Mouse (Mus musculus) cerebellum, adult 11-12 months (tissue): ENCODE data around the gene Sestd1.

Experiments used
- DNase-seq: peaks from one replicate; pipeline ENCODE4 v3.0.0; 2022

Gene Sestd1

DNA sequence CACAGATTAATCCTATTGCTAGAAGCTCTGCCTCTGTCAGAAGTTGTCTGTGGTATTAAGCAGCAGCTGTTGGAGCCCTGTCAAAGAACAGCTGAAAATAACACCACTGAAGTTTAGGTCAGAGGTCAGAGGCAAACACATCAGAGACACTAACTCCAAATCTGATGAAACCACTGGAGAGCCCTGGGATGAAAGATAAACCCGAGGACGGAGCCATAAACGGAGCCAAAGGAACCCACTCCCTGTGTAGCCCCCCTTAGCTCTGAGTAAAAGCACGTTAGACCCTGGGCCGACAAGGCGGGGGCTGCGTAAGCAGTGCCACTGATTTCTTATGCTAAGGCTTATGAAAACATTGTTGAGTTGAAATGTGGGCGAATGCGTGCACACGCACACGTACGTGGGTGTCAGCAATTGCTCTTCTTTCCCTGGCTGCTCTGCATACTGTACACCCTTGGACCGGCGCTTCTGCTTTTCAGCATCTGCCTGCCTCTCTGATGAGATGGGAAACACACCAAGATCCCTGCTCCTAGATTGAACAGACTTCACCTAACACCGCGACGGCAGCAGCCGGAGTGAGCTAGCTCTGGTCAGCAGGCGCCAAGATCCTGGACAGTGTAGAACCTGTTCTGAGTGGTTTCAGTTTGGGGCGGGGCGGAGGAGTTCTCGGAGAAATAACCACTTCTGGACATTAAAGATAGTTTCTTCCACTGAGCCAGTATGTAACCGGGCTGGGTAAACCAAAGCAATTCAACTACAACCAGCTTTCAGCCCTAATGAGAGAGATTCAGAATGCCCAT lies 108.8 kb downstream of the Sestd1 start:
- no peak for DNase-seq

- DNase-seq = no peak
These were observed 109.7 kb downstream of the Sestd1 start, which contains the start of gene Ccdc141 for GRCm38 (mm10) chr2:77170633-77171105. Gene Ccdc141 (minus strand): TSS chr2:77170636.

DNA sequence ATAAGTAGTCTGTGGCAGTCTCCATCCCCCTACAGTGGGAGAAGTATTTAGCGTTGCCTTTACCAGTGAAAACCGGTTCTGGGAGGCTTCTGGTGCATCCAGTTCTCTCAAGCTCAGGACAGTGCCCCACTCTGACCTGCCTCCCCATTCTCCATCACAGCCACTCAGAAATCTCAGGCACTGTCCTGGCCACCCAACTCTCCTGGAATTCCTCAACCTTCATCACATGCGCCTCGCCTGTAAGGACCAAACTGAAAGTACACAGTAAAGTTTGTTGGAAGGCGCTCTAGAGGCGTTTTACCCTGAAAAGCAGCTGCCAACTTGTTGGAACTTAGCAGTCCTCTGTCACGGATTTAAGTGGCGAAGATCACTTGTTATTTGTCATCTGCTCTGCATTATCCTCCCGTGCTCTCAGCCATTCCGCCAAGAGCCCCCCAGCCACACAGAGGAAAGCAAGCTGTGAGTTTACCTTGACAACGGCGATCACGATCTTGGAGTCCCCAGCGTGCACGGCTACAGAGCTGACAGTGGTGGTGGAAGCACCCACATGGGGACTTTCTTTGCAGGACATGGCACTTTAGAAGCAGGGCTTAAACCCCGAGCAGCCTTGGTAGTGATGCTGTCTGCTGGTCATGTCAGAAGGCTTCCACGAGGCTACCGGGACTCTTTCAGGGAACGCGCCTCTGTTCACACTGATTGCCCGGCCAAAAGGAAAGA lies 110.3 kb downstream of the Sestd1 start:
- no peak for DNase-seq

GRCm38 (mm10) chr2:77169218-77169617 lies 111.2 kb downstream of the Sestd1 start:
- DNase-seq = no peak

DNA sequence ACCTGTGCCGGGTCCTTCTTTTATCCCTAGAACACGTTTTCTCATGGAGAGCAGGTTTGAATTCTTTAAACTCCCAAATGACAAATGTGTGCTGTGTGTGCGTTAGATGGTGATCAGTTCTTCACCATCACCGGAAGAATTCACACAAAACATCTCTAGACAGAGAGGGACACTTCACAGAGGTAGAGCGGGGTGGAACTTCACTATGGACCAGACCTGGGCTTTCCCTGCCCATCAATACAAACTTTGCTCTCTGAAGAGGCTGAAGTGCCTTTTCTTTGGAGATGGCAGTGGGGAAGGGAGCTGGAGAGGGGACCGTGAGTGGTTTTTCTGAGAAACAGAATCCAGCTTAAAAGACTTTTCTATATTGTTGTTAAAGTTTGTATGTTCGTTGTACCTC lies 111.6 kb downstream of the Sestd1 start:
- DNase-seq = no peak

DNA sequence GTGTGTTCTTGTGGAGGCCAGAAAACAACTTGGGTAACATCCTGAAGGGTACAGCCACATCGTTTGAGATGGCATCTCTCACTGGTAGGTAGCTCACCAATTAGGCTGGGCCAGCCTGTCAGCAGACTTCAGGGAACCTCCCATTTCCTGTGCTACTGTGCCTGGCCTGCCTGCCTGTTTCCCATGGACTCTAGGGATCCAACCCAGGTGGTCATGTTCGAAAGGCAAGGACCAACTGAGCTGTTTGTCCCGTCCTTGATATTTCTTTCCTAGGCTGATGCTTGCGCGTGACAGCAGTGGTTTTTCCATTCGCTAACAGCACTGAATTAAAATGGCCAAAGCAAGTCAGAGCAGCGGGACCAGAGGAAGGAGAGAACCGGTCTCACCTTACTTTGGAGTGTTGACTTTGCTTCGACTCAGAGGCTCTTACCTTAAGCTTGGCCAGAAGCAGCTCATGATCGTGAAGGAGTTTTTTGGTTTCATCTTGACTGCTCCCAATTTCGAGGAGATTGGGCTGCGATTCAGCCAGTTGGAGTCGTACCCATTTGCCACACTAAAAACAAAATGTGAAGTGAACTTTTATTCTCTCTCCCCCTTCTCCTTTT lies 112.2 kb downstream of the Sestd1 start:
- DNase-seq = no peak

DNA sequence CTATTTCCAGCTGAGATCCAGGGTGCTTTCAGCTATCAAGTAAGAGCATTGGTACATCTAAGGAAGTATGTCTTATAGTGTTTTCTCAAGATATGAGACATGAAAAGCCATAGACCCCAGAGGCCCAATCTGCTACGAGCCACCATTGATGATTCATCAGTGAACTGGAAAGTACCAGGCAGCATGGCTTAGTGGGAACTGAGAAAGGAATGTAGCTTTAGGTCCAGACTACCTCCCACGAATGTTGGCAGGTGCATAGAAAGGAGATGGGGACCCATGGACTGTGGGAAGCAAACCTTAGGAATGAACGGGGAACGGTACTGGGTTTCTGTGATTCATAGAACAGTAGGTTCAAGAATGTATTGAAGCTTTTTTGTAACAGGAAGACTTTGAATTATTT lies 114.0 kb downstream of the Sestd1 start:
- no peak for DNase-seq

DNA sequence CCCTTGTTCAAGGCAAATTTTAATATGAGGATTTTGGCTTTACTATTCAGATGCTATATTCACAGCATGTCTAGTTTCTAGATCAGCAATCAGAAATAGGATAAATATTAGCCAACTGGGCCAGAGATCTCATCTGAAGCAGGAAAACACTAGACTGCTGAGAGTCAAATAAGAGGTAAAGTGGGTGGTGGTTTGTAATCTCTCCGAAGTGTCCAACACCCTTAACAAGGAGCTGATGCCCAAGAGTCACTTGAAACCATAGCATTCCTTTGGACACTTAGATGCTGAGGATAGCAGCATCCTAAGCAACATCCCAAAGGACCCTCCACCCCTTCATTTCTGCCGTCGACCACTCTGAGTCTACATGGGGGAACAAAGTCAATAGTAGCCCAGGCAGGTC lies 115.7 kb downstream of the Sestd1 start:
- DNase-seq = no peak

DNA sequence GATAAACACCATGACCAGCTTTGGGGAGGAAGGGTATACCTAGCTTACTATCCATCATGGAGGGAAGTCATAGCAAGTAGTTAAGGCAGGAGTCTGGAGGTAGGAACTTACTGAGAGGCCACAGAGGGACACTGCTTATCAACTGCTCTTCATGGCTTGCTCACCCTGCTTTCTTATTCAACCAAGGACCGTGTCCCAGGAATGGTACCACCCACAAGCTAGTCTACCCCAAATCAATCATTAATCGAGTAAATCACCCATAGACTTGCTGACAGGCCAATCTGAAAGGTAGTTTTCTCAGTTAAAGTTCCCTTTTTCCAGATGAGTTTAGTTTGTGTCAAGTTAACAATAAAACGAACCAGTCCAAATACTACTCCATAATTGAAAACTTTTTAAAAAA lies 117.0 kb downstream of the Sestd1 start:
- no peak for DNase-seq

GRCm38 (mm10) chr2:77162135-77162534 lies 118.3 kb downstream of the Sestd1 start:
- DNase-seq = no peak

DNA sequence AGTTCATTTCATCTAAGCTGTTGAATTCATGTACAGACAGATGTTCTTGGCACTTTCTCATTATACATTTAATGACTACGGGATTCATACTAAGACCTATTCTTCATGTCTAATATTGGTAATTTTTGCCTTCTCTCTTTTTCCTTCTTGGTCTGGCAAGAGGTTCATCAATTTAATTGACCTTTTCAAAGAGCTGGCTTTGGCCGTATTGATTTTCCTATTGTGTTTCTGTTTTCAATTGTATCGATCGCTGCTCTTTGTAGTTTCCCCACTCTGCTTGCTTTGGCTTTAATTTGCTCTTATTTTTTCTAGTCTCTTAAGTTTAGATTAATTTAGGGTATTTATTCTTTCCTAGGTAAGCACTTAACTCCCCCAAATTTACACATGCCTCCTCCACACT lies 122.8 kb downstream of the Sestd1 start:
- DNase-seq = no peak

DNA sequence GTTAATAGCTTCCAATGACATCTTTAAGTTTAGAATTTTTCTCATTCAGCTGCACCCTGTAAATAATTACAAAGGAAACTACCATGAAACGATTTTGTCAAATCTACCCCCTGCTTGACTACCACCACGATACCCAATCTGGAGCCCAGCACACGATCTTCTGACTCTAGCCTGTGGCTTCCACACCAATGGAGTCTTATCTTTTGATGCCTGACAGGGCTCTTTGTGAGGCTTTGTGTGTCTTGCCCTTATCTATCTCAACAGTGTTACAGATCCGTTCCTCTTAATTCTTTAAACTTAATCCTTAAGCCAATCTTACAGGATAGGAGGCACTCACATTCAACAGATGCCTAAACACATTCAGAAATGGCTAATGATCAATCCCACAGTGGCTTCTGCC lies 126.3 kb downstream of the Sestd1 start:
- no peak for DNase-seq

DNA sequence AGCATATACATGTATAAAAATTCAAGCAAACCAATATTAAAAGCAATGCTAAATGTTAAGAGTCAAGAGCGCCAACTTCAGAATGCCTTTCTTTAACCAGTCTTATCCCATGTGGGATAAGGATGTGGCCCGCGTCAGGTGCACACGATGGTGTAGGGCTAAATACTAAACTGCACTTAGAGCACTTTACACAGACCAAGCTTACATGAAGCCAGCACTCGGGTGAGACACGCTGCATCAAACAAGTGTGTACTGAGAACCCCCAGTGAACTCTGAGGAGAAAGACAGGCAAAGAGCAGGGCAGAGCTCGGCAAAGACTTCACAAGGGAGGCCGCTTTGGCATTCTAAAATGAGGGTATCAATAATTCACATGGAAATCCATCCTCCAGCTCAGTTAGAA lies 129.1 kb downstream of the Sestd1 start:
- no peak for DNase-seq

- no peak for DNase-seq
These were observed 130.8 kb downstream of the Sestd1 start for GRCm38 (mm10) chr2:77149576-77149975.

DNA sequence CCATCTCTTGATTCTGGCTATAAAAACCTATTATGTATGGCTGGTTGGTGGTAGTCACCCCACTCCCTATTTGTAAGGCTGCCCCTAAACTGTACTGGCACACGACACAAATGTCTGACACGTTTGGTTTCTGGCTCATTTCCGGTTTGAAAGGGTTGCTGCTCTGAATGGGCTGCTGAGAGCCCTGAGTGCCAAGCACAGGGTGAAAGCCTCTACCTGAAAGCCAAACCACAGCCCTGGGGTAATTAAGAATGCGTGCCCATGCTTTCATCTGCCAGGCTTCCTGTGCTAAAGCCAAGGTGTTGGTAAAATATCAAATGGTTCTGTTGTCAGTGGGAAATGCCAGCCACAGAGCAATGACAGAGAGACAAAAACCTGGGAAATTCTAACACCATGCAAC lies 132.2 kb downstream of the Sestd1 start:
- DNase-seq = no peak

DNA sequence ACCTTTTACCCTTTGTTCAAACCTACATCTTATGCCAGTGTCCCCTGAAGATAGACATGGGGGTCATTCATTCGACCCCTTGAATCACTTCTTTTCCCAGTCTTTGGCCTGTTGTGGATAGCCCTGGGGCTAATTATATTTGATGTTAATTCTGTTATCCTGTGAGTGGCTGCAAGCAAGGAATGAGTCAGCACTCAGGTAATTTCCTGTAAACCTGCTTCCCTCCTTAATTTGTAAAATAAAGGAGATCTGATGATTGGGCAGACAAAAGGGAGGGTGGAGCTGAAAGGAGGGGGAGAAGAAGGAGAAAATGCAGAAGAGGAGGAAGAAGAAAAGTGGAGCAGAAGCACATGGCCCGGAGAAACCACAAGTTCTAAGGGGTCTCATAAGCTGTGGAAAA lies 133.4 kb downstream of the Sestd1 start:
- DNase-seq = no peak

GRCm38 (mm10) chr2:77146291-77146690 lies 134.1 kb downstream of the Sestd1 start:
- no peak for DNase-seq

DNA sequence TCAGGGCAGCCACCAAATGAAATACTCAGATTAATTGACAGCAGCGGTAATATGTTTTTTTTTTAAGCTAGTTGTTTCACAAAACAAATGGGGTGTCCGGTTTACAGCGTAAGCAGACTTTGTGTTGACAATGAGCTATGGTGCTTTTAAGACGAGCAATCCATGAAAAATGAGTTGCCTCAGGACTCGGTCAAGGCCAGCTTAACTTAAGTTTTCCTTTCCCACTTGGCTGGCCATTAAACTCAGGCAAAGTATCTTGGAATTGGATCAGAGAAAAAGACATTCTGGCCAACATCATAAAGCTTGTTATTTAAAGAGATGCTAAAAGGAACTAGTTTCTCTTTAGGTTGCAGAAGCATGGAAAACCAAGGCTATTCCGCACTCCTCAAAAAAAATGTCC lies 136.9 kb downstream of the Sestd1 start:
- DNase-seq = no peak

- DNase-seq = no peak
These were observed 141.5 kb downstream of the Sestd1 start for GRCm38 (mm10) chr2:77138879-77139278.

DNA sequence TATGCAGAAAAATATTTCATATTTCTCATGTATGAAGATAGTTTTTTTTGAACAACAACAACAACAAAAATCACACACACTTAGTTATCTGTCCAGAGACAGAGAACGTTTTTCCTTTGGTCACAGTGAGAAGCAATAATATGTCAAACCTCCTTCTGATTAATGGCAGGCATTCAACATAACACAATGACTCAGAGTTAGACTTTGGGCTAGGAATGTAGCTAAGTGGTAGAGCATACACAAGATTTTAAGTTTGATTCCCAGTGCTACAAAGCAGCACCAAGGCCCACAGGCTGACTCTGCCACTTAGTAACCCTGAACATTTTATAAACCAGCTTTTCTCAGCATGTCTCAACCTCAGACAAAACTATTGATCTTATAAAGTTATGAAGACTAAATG lies 145.5 kb downstream of the Sestd1 start:
- no peak for DNase-seq

DNA sequence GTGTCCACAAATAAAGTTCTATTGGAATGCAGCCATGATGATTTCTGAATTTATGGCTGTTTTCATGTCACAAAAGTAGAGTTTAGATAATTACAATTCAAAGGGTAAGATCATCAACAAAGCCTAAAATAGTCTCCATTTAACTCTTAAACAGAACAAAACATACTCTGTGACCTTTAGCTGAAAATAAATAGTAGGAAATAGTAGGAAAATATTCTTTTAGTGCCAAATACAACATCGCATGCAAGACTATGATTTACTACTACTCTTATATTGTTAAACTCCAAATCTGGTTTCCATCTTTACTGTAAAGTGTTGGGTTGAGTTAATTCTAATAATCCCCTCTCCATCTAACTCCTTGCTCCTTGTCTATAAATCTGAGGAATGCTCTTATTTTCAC lies 147.0 kb downstream of the Sestd1 start:
- no peak for DNase-seq
